Mouse (Mus musculus) lung, embryonic 16.5 days (tissue): ENCODE measurements around the gene Tec. TPM values are rescaled to one million over a fixed set of nuclear protein-coding genes. Genes with fewer than 3 reads are reported as not detected.

Experiments used
- ATAC-seq: fragments of 200-750 bp; cut with Nextera tagmentation; 2 replicates; pipeline ENCODE4 v1.8.0; 2017; ENCODE audit warnings: low read depth, mild to moderate bottlenecking, moderate library complexity
- H3K27ac ChIP-seq: fragments of 300-500 bp; sonication (generic); 2 replicates; pipeline ENCODE4 v1.5.1; 2014; ENCODE audit warnings: mild to moderate bottlenecking, control low read depth, low read length
- H3K27me3 ChIP-seq: fragments of 300-500 bp; sonication (generic); 2 replicates; pipeline ENCODE4 v1.6.1; 2014; ENCODE audit warnings: low read depth, low read length, mixed read lengths; ENCODE audit not compliant: control insufficient read depth, insufficient read depth
- H3K36me3 ChIP-seq: fragments of 300-500 bp; sonication (generic); 2 replicates; pipeline ENCODE4 v1.6.1; 2014; ENCODE audit warnings: low read length; ENCODE audit not compliant: control insufficient read depth, insufficient read depth
- H3K4me1 ChIP-seq: fragments of 300-500 bp; sonication (generic); replicated peaks from 2 replicates; pipeline ENCODE4 v1.6.1; 2014; ENCODE audit warnings: low read length, mixed read lengths; ENCODE audit not compliant: control insufficient read depth, insufficient read depth
- H3K4me2 ChIP-seq: fragments of 300-500 bp; sonication (generic); 2 replicates; pipeline ENCODE4 v1.6.1; 2014; ENCODE audit warnings: low read depth, low read length, control low read depth
- H3K4me3 ChIP-seq: fragments of 300-500 bp; sonication (generic); 2 replicates; pipeline ENCODE4 v1.5.1; 2014; ENCODE audit warnings: mild to moderate bottlenecking, low read length, control low read depth
- H3K9ac ChIP-seq: fragments of 300-500 bp; sonication (generic); 2 replicates; pipeline ENCODE4 v1.6.1; 2014; ENCODE audit warnings: low read length, control low read depth
- H3K9me3 ChIP-seq: fragments of 300-500 bp; sonication (generic); 2 replicates; pipeline ENCODE4 v1.6.1; 2016; ENCODE audit warnings: low read length; ENCODE audit not compliant: control insufficient read depth
- WGBS: fragments of 180-500 bp; shearing (Covaris S2); extraction: QIAGEN DNeasy Blood & Tissue Kit; methylation state at CpG from one replicate; pipeline ENCODE4 v1.1.7; 2014; 5-methylcytosine and 5-hydroxymethylcytosine counted together
- polyA plus RNA-seq: library from polyadenylated mRNA; unstranded; fragments of >200 nt; fragmentation: Nextera tagmentation; extraction: Ambion mirVana; gene quantifications from 2 replicates; pipeline ENCODE4 v1.2.1, GENCODE M21; 2015

The Tec gene
- 4.0 and 4.1 TPM in 2 replicates for polyA plus RNA-seq

GRCm38 (mm10) chr5:72868091-72868875 lies at the start of gene Tec:
TSS of gene Tec (minus strand) at chr5:72868483.
- Histone ChIP-seq H3K27ac (no peak within 1 kb of the TSS), H3K36me3 (no peaks in the 10 kb centered on the region), H3K9ac (peak within 1 kb of the TSS; percentile 73), H3K4me2 (peak within 1 kb of the TSS; percentile 99), H3K4me3 (peak within 1 kb of the TSS; percentile 66), H3K4me1 (peaks cover 8% of the 10 kb centered on the region), H3K9me3 (peaks cover 2% of the 10 kb centered on the region; the same call in 1 of the 2 replicates), H3K27me3 (peaks cover 13% of the 10 kb centered on the region)
- peak; percentile 98 for ATAC-seq
- under 1% methylated on average over 59 of the region's 60 CpGs for WGBS

DNA sequence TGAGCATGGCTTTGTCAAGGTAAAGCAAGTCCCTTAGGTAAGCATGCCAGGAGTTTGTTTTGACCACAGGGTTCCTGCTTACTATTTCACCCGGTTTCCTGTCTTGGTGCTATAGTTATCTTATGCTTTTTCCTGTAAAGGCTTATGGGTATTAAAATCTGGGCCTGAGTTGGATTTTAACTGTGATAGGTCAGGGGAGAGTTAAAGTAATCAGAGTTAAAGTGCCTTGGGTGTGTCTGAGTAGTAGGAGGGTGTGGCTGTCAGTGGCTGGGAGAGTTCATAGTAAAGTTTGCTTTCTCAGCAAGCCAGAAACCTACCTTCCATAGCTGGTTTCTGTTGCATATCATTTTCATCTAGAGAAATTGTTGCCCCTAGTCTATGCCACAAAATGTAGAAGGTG lies 48.6 kb upstream of the Tec start:
- no peak for ATAC-seq
- Histone ChIP-seq H3K4me1 (peaks cover 24% of the 10 kb centered on the region), H3K27ac (peak overlapping the region; percentile 36; the same call in 1 of the 2 replicates), H3K4me3 (peak overlapping the region; percentile 81; the same call in 1 of the 2 replicates), H3K9ac (no peak overlapping the region), H3K27me3 (no peaks in the 10 kb centered on the region), H3K4me2 (peak overlapping the region; percentile 89), H3K36me3 (no peaks in the 10 kb centered on the region), H3K9me3 (no peaks in the 10 kb centered on the region)
- 16% methylated on average over 1 of the region's 1 CpGs for WGBS

GRCm38 (mm10) chr5:72916048-72916447 lies 47.8 kb upstream of the Tec start:
- Histone ChIP-seq H3K36me3 (no peaks in the 10 kb centered on the region), H3K4me2 (peak overlapping the region; percentile 89), H3K4me1 (peaks cover 24% of the 10 kb centered on the region), H3K9ac (peak overlapping the region; percentile 93), H3K4me3 (peak overlapping the region; percentile 81), H3K27me3 (no peaks in the 10 kb centered on the region), H3K27ac (peak overlapping the region; percentile 54), H3K9me3 (no peaks in the 10 kb centered on the region)
- WGBS = 20% methylated on average over 4 of the region's 4 CpGs
- no peak for ATAC-seq

DNA sequence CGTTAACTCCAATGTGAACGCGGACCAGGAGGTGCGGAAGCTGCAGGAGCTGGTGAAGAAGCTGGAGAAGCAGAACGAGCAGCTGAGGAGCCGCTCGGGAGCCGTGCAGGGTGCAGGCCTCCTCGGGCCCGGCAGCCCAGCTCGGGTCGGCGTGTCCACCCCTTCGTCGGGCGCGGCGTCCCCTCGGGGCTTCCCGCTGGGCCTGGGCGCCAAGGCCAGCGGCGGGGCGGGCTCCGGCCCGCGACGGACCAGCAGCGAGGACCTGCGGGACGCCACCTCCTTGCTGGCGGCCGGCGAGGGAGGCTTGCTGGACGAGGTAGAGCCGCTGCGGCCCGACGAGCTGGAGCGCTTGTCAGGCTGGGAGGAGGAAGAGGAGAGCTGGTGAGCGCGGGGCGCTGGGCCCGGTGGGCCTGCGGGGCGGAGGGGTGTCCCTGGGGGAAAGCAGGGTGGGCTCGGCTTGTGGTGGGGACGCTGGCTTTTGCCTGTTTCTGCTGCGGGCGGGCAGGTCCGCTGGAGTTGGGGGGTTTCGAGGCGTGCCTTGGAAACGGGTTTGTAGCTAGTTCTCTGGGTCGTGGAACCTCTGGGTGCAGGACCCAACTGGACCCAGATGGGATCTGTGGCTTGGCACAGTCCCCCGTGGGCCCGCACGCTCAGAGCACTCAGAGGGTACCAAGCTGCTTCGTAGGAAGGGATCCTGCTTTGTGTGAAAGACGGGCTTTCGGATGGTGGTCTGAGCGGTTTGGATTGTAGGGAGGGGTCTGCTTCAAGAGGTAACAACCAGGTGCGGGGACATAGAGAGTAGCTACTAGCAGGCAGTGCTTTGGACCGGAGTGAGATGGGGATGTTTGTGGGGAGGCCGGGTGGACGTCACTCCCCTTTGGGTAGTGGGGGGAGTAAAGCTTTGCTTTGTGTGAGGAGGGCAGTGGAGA lies 46.6 kb upstream of the Tec start:
- Histone ChIP-seq H3K4me1 (peaks cover 24% of the 10 kb centered on the region), H3K27ac (peak overlapping the region; percentile 99), H3K9ac (peak overlapping the region; percentile 93), H3K27me3 (no peaks in the 10 kb centered on the region), H3K9me3 (no peaks in the 10 kb centered on the region), H3K36me3 (no peaks in the 10 kb centered on the region), H3K4me2 (peak overlapping the region; percentile 89), H3K4me3 (peak overlapping the region; percentile 81)
- peak; percentile 34 for ATAC-seq
- WGBS = under 1% methylated on average over 56 of the region's 66 CpGs

- WGBS = under 1% methylated on average over 76 of the region's 83 CpGs
- Histone ChIP-seq H3K9ac (peak within 1 kb of the TSS; percentile 93), H3K4me2 (peak within 1 kb of the TSS; percentile 89), H3K27ac (peak within 1 kb of the TSS; percentile 99), H3K9me3 (no peaks in the 10 kb centered on the region), H3K4me1 (peaks cover 24% of the 10 kb centered on the region), H3K4me3 (peak within 1 kb of the TSS; percentile 81), H3K27me3 (no peaks in the 10 kb centered on the region), H3K36me3 (no peaks in the 10 kb centered on the region)
- ATAC-seq = peak; percentile 95
Measured at GRCm38 (mm10) chr5:72913648-72914557, 45.6 kb upstream of the Tec start, which contains the start of gene Slain2. TSS of gene Slain2 (plus strand) at chr5:72914304.

GRCm38 (mm10) chr5:72911284-72911683 lies 43.0 kb upstream of the Tec start:
- H3K27me3 ChIP-seq = no peaks in the 10 kb centered on the region
- H3K4me1 ChIP-seq = peaks cover 11% of the 10 kb centered on the region
- no peaks in the 10 kb centered on the region for H3K36me3 ChIP-seq
- WGBS = 90% methylated on average over 3 of the region's 3 CpGs
- no peak overlapping the region for H3K9ac ChIP-seq
- no peak overlapping the region for H3K27ac ChIP-seq
- no peak for ATAC-seq
- H3K4me2 ChIP-seq = no peak overlapping the region
- no peak overlapping the region for H3K4me3 ChIP-seq
- no peaks in the 10 kb centered on the region for H3K9me3 ChIP-seq

DNA sequence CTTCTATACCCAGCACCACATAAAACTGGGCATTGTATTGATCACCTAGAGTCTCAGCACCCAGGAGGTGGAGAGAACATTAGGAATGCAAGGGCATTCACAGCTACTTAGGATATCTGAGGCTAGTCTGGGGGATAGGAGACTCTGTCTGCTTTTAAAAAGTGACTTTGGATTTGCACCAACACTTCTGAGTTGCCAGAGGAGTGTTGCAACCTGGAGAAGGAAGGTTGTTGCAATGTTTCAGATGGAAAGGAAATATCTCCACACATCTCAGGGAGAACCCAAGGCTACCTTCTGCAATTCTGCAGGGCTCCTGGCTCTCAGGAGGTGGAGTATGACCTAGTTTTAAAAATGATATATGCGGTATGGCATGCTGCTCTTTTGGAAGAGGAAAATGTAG lies 42.1 kb upstream of the Tec start:
- no peaks in the 10 kb centered on the region for H3K9me3 ChIP-seq
- no peak overlapping the region for H3K4me2 ChIP-seq
- peaks cover 5% of the 10 kb centered on the region; the same call in 1 of the 2 replicates for H3K4me1 ChIP-seq
- no peak overlapping the region for H3K27ac ChIP-seq
- H3K36me3 ChIP-seq = no peaks in the 10 kb centered on the region
- H3K4me3 ChIP-seq = no peak overlapping the region
- H3K27me3 ChIP-seq = no peaks in the 10 kb centered on the region
- H3K9ac ChIP-seq = no peak overlapping the region
- no peak for ATAC-seq
- 79% methylated on average over 1 of the region's 1 CpGs for WGBS

- Histone ChIP-seq H3K4me3 (no peak overlapping the region), H3K27ac (no peak overlapping the region), H3K9ac (no peak overlapping the region), H3K4me1 (peaks cover 5% of the 10 kb centered on the region; the same call in 1 of the 2 replicates), H3K36me3 (no peaks in the 10 kb centered on the region), H3K4me2 (no peak overlapping the region), H3K27me3 (no peaks in the 10 kb centered on the region), H3K9me3 (no peaks in the 10 kb centered on the region)
- 47% methylated on average over 4 of the region's 4 CpGs for WGBS
- no peak for ATAC-seq
Measured at GRCm38 (mm10) chr5:72909363-72909762, 41.1 kb upstream of the Tec start.
